Mouse (Mus musculus): Measurements from ENCODE around the gene Celsr2.

The Celsr2 gene

GRCm38 (mm10) chr3:108411754-108412121 lies 3.6 kb downstream of the Celsr2 start:
- peak; percentile 59 for DNase-seq

GRCm38 (mm10) chr3:108411026-108411753 lies 4.2 kb downstream of the Celsr2 start:
- no peak for DNase-seq

DNA sequence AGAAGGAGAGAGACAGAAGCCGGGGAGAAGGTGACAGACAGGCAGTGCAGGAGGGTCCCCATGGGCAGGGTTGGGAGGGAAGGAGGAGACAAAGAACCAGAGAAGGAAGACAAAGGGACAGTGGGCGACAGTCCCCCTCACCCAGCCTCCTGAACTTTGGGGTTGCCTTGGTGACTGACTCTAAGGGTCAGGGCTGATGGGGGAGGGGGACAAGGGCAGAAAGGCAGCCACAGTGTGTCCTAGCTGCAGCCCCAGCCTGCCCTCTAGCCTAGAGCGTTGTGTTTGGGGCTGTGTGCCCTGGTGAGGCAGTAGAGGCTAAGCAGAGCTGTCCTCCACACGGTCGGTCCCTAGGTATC lies 5.0 kb downstream of the Celsr2 start:
- DNase-seq: no peak

GRCm38 (mm10) chr3:108409656-108410358 lies 5.5 kb downstream of the Celsr2 start:
- DNase-seq: no peak

GRCm38 (mm10) chr3:108408517-108409008 lies 6.8 kb downstream of the Celsr2 start:
- no peak for DNase-seq

- no peak for DNase-seq
These were observed 9.0 kb downstream of the Celsr2 start for GRCm38 (mm10) chr3:108406306-108406885.

- DNase-seq: no peak
These were observed 9.6 kb downstream of the Celsr2 start for GRCm38 (mm10) chr3:108405536-108406305.

- DNase-seq: no peak
These were observed 12.8 kb downstream of the Celsr2 start for GRCm38 (mm10) chr3:108402528-108402920.

GRCm38 (mm10) chr3:108401692-108402527 lies 13.4 kb downstream of the Celsr2 start:
- peak; percentile 88 for DNase-seq

DNA sequence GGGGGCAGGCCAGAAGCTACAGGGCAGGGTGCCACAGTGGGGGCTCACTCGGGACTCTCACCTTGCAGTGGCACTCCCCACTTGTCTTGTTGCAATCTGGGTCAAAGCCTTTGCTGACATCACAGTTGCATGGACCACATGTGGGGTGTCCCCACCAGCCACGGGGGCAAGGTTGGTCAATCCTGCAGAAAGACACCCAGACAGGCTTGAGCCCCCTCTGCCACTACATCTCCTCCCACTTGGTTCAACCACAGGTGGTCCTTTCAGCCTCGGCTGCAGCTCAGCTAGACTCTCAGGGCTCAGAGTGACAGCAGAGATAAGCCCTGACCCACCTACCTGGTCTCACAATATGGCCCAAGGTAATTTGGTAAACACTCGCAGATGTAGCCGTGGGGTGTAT lies 14.9 kb downstream of the Celsr2 start:
- no peak for DNase-seq

- no peak for DNase-seq
These were observed 17.1 kb downstream of the Celsr2 start for GRCm38 (mm10) chr3:108398281-108398680.

DNA sequence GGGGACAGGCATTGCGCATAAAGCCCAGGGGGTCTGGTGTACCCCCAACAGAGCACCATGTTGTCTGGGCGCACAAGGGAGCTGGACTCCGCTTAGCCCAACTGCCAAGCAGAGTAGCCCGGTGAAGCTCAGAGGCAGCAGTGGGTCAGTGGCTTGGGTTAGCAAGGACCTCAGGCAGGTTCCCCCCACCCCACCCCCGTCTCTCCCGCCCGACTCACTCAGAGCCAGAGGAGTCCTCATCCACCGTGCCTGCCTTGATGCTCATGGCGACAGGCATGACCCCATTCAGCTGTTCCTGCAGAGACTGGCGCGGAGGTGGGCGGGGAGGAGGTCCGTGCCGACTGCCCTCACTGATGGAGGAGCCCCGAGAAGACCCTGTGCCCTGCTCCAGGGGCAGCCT lies 22.6 kb downstream of the Celsr2 start:
- no peak for DNase-seq

GRCm38 (mm10) chr3:108392299-108392698 lies 23.1 kb downstream of the Celsr2 start:
- DNase-seq: no peak

- peak; percentile 99 for DNase-seq
These were observed 26.2 kb downstream of the Celsr2 start for GRCm38 (mm10) chr3:108389111-108389545.

DNA sequence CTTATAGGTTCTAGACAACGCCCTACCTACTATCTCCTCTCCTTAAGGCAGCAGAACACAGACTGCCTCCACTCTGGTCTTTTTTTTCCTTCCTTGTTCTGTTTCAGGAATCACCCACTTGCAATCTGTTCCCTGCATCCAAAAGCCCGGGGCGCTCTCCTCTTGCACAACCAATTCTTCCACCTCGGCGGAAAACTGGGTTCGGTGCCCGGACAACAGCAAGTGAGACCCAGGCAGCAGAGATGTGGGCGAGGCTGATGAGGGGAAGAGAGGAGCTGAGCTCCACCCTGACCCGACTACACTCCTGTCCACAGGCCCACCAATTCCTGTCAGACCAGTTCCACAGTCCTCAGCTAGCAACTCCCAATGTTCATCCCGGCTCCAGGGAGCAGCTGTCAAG lies 29.2 kb downstream of the Celsr2 start:
- DNase-seq: no peak

DNA sequence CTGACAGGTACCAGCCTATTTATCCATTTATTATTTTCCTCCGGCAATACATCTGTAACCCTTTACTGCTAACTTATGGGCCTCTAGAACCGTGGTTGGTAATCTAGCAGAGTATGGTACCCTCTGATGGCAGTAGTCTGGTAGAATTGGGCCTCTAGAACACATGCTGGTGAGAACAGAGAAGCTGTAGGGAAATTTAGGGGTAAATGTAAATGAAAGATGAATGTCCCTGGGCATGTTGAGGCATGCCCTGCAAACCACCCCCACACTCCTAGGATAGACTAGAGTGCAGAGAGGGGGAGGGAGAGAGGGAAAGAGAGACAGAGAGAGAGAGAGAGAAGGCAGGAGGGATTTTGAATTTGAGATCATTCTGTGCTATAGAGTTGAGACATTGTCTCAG lies 30.9 kb downstream of the Celsr2 start:
- no peak for DNase-seq

DNA sequence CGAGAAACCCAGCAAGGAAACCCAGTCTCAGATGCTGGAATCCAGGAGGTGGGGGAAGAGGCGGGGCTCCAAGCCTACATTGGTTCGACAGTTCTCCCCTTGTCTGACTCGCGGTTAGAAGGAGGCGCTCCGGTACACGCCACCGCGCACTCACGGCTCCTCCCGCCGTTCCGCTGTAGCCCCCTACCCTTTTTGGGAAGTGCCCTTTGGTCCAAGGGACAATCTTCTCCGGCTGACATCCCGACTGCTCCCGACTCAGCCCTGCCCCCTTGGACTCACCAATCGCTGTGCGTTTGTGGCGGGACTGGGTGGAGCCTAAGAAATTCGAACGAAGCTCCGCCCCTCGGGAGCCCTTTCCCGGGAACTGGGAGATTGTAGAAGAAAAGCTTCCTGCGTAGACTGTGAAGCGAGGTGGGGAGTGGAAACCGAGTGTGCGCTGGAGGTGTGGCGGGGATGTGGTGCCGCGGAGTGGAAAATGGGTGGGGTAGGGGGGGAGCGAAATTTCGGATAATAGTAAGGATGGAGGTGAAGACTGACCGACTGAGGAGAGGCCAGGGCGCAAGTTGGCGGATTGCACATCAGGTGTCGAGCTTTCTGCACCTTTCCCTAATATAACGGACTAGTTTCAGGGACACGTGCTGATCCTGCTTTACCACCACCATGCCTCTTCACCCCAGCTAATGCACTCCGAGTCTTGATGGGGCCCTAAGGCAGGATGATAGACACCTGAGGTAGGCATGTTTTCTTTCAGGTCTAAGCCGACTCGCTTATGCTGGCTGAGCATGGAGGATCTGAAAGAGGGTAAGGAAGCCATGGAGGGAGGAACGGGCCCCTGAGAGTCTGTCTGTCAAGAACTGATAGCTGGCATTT lies 31.6 kb downstream of the Celsr2 start, which contains the start of gene Psrc1:
Psrc1 (plus strand) TSS at position 355 of the 870 bp plus-strand sequence.
- peak; percentile 91 for DNase-seq

GRCm38 (mm10) chr3:108381945-108382875 lies 33.1 kb downstream of the Celsr2 start:
- no peak for DNase-seq

GRCm38 (mm10) chr3:108380695-108381094 lies 34.7 kb downstream of the Celsr2 start:
- no peak for DNase-seq
